Mouse (Mus musculus): ENCODE results near the gene Comp. TPM values are rescaled to one million over a fixed set of nuclear protein-coding genes. Genes with fewer than 3 reads are reported as not detected.

Comp gene
- polyA plus RNA-seq, 1 experiment from 2014 or later, result 2.8 TPM

DNA sequence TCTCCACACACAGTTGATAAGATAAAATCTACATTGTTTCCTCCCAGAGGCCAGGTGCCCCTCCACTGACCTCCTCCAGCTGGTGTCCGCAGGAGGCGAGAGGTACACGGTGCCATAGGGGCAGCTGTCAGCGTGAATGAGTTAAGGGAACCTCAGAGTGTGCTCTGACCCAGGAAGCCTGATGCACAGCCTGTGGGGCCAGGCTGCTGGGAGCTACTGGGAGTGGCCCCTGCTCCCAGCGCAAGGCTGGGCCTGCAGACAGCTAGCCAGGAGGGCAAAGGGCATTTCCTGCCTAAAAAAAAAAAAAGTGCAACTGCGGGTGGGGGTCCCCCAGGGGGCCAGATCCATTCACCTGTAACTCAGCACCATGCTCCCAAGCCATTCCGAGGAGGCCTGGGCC is 31.8 kb downstream of the Comp start:
- peaks cover 4% of the 10 kb centered on the region; the same call in 1 of the 2 replicates for H3K36me3 ChIP-seq
- H3K9ac ChIP-seq, result no peak overlapping the region
- no peak overlapping the region for H3K4me3 ChIP-seq
- no peaks in the 10 kb centered on the region for H3K27me3 ChIP-seq
- peaks cover 46% of the 10 kb centered on the region for H3K4me1 ChIP-seq (replicated peaks)
- H3K4me2 ChIP-seq, result no peak overlapping the region
- no peaks in the 10 kb centered on the region for H3K9me3 ChIP-seq (replicated peaks)
- no peak overlapping the region for H3K27ac ChIP-seq
- no peak for ATAC-seq (replicated peaks; ENCODE audit: insufficient number of reproducible peaks, insufficient read depth, low FRiP score, low read depth)
- WGBS, result 62% methylated on average over 7 of the region's 7 CpGs

- ATAC-seq (replicated peaks; ENCODE audit: insufficient number of reproducible peaks, insufficient read depth, low FRiP score, low read depth), result 0 out of 2 replicates have a peak, but pooled peaks have one; percentile 36
- Histone ChIP-seq H3K9me3 (replicated peaks) (no peaks in the 10 kb centered on the region), H3K4me3 (no peak overlapping the region), H3K36me3 (peaks cover 4% of the 10 kb centered on the region; the same call in 1 of the 2 replicates), H3K4me1 (replicated peaks) (peaks cover 50% of the 10 kb centered on the region), H3K9ac (0 out of 2 replicates have a peak overlapping the region, but pooled peaks have one; percentile 1), H3K27me3 (no peaks in the 10 kb centered on the region), H3K4me2 (no peak overlapping the region), H3K27ac (peak overlapping the region; percentile 46)
- 64% methylated on average over 11 of the region's 11 CpGs for WGBS
Measured at GRCm38 (mm10) chr8:70406427-70407069, 33.2 kb downstream of the Comp start.

DNA sequence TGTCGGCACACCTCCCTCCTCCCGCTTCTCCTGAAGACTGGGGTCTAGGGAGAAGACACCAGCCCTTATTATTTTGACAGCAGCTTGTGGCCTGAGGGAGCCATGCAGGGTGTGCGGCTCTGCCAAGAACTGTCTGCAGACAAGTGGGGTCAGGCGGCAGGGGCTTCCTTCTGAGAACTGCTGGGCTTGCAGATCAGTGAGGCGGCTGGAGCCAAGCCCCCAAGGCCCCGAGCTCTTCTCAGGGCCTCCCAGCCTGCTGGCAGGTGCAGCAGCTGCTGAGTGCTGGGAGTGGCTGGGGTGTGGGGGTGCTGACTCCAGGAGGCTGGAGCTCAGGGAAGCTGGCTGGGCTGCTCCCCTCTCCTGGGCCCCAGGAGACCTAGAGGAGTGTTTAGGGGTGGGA is 34.9 kb downstream of the Comp start:
- Histone ChIP-seq H3K9me3 (replicated peaks) (no peaks in the 10 kb centered on the region), H3K36me3 (peaks cover 4% of the 10 kb centered on the region; the same call in 1 of the 2 replicates), H3K4me1 (replicated peaks) (peaks cover 50% of the 10 kb centered on the region), H3K4me3 (no peak overlapping the region), H3K9ac (peak overlapping the region; percentile 29; the same call in 1 of the 2 replicates), H3K4me2 (peak overlapping the region; percentile 20; the same call in 1 of the 2 replicates), H3K27me3 (no peaks in the 10 kb centered on the region), H3K27ac (peak overlapping the region; percentile 53)
- 39% methylated on average over 6 of the region's 6 CpGs for WGBS
- peak; percentile 63; the same call in 1 of the 2 replicates for ATAC-seq (replicated peaks; ENCODE audit: insufficient number of reproducible peaks, insufficient read depth, low FRiP score, low read depth)

- ATAC-seq (replicated peaks; ENCODE audit: insufficient number of reproducible peaks, insufficient read depth, low FRiP score, low read depth), result no peak
- H3K4me3 ChIP-seq, result no peak overlapping the region
- H3K36me3 ChIP-seq, result peaks cover 4% of the 10 kb centered on the region; the same call in 1 of the 2 replicates
- no peak overlapping the region for H3K4me2 ChIP-seq
- H3K4me1 ChIP-seq (replicated peaks), result peaks cover 50% of the 10 kb centered on the region
- no peaks in the 10 kb centered on the region for H3K9me3 ChIP-seq (replicated peaks)
- no peaks in the 10 kb centered on the region for H3K27me3 ChIP-seq
- 81% methylated on average over 10 of the region's 10 CpGs for WGBS
- H3K9ac ChIP-seq, result peak overlapping the region; percentile 29; the same call in 1 of the 2 replicates
- H3K27ac ChIP-seq, result peak overlapping the region; percentile 53; the same call in 1 of the 2 replicates
Measured at GRCm38 (mm10) chr8:70409019-70409418, 35.7 kb downstream of the Comp start.

DNA sequence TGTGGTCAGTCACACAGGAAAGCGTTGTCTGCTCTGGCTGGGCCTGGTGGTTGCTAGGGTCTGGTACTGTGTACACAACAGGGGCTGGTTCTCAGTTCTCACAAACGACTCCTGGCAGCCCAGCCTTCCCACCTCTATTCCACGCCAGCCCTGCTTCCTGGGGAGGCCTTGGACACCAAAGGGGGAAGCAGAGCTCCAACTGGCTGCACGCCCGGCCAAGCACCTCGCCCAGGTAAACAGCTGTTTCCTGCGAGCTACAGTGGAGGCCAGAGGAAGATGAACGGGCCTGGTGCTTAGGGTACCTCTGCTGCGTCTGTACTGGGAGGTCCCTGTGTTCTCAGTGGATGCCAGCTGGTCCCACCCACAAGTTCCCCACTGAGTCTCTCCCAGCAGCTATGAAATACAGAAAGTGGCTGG is 36.1 kb downstream of the Comp start:
- H3K27me3 ChIP-seq, result no peaks in the 10 kb centered on the region
- H3K27ac ChIP-seq, result peak overlapping the region; percentile 53; the same call in 1 of the 2 replicates
- no peak overlapping the region for H3K9ac ChIP-seq
- ATAC-seq (replicated peaks; ENCODE audit: insufficient number of reproducible peaks, insufficient read depth, low FRiP score, low read depth), result no peak
- peaks cover 50% of the 10 kb centered on the region for H3K4me1 ChIP-seq (replicated peaks)
- WGBS, result 55% methylated on average over 9 of the region's 9 CpGs
- H3K36me3 ChIP-seq, result peaks cover under 1% of the 10 kb centered on the region; the same call in 1 of the 2 replicates
- H3K4me2 ChIP-seq, result no peak overlapping the region
- H3K9me3 ChIP-seq (replicated peaks), result no peaks in the 10 kb centered on the region
- no peak overlapping the region for H3K4me3 ChIP-seq

- WGBS, result 86% methylated on average over 5 of the region's 5 CpGs
- no peak overlapping the region for H3K9ac ChIP-seq
- no peak overlapping the region for H3K4me2 ChIP-seq
- ATAC-seq (replicated peaks; ENCODE audit: insufficient number of reproducible peaks, insufficient read depth, low FRiP score, low read depth), result no peak
- H3K4me3 ChIP-seq, result no peak overlapping the region
- H3K27me3 ChIP-seq, result no peaks in the 10 kb centered on the region
- H3K36me3 ChIP-seq, result no peaks in the 10 kb centered on the region
- H3K9me3 ChIP-seq (replicated peaks), result no peaks in the 10 kb centered on the region
- peaks cover 45% of the 10 kb centered on the region for H3K4me1 ChIP-seq (replicated peaks)
- no peak overlapping the region for H3K27ac ChIP-seq
Measured at GRCm38 (mm10) chr8:70410281-70410680, 36.9 kb downstream of the Comp start.

GRCm38 (mm10) chr8:70414310-70414946 is 41.1 kb downstream of the Comp start:
- Histone ChIP-seq H3K36me3 (no peaks in the 10 kb centered on the region), H3K9me3 (replicated peaks) (no peaks in the 10 kb centered on the region), H3K27me3 (no peaks in the 10 kb centered on the region), H3K4me3 (no peak overlapping the region), H3K4me1 (replicated peaks) (peaks cover 40% of the 10 kb centered on the region), H3K27ac (no peak overlapping the region), H3K4me2 (no peak overlapping the region), H3K9ac (no peak overlapping the region)
- WGBS, result 81% methylated on average over 6 of the region's 6 CpGs
- no peak for ATAC-seq (replicated peaks; ENCODE audit: insufficient number of reproducible peaks, insufficient read depth, low FRiP score, low read depth)

GRCm38 (mm10) chr8:70415540-70416451 is 42.4 kb downstream of the Comp start:
- Histone ChIP-seq H3K9ac (no peak overlapping the region), H3K9me3 (replicated peaks) (no peaks in the 10 kb centered on the region), H3K27me3 (no peaks in the 10 kb centered on the region), H3K36me3 (no peaks in the 10 kb centered on the region), H3K27ac (no peak overlapping the region), H3K4me3 (no peak overlapping the region), H3K4me2 (no peak overlapping the region), H3K4me1 (replicated peaks) (peaks cover 47% of the 10 kb centered on the region)
- WGBS, result 78% methylated on average over 8 of the region's 8 CpGs
- 0 out of 2 replicates have a peak, but pooled peaks have one; percentile 29 for ATAC-seq (replicated peaks; ENCODE audit: insufficient number of reproducible peaks, insufficient read depth, low FRiP score, low read depth)

GRCm38 (mm10) chr8:70416941-70417340 is 43.6 kb downstream of the Comp start:
- no peak for ATAC-seq (replicated peaks; ENCODE audit: insufficient number of reproducible peaks, insufficient read depth, low FRiP score, low read depth)
- Histone ChIP-seq H3K9ac (no peak overlapping the region), H3K27me3 (no peaks in the 10 kb centered on the region), H3K27ac (no peak overlapping the region), H3K4me3 (no peak overlapping the region), H3K36me3 (no peaks in the 10 kb centered on the region), H3K9me3 (replicated peaks) (no peaks in the 10 kb centered on the region), H3K4me1 (replicated peaks) (peaks cover 50% of the 10 kb centered on the region), H3K4me2 (no peak overlapping the region)
- 57% methylated on average over 6 of the region's 6 CpGs for whole genome bisulfite sequencing

DNA sequence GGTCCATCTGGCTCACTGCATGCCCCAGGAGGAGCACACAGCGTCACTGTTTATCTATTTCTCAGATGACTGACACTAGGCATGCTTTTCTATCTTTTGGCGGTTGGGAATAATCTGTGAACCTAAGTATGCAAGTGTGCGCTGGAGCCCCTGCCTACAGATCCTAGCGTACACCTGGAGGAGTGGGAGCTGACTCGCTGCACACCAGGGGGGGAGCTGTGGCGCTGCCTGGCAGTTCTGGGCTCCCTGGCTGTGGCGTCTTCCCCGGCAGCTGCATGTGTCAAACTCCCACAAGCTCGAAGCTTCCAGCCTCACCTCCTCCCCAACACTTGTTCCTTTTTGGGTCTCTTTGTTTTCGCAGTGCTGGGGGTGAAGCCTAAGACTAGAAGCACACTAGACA is 44.6 kb downstream of the Comp start:
- Histone ChIP-seq H3K9ac (no peak overlapping the region), H3K36me3 (no peaks in the 10 kb centered on the region), H3K4me2 (no peak overlapping the region), H3K4me1 (replicated peaks) (peaks cover 50% of the 10 kb centered on the region), H3K4me3 (no peak overlapping the region), H3K27ac (no peak overlapping the region), H3K27me3 (no peaks in the 10 kb centered on the region), H3K9me3 (replicated peaks) (no peaks in the 10 kb centered on the region)
- 47% methylated on average over 10 of the region's 10 CpGs for WGBS
- ATAC-seq (replicated peaks; ENCODE audit: insufficient number of reproducible peaks, insufficient read depth, low FRiP score, low read depth), result no peak

GRCm38 (mm10) chr8:70418954-70419353 is 45.6 kb downstream of the Comp start:
- Histone ChIP-seq H3K27me3 (no peaks in the 10 kb centered on the region), H3K4me1 (replicated peaks) (peaks cover 50% of the 10 kb centered on the region), H3K36me3 (no peaks in the 10 kb centered on the region), H3K9ac (no peak overlapping the region), H3K27ac (peak overlapping the region; percentile 53), H3K4me2 (peak overlapping the region; percentile 1; the same call in 1 of the 2 replicates), H3K9me3 (replicated peaks) (no peaks in the 10 kb centered on the region), H3K4me3 (no peak overlapping the region)
- 33% methylated on average over 14 of the region's 14 CpGs for WGBS
- peak; percentile 48; the same call in 1 of the 2 replicates for ATAC-seq (replicated peaks; ENCODE audit: insufficient number of reproducible peaks, insufficient read depth, low FRiP score, low read depth)

Measured in heart, embryonic 15.5 days (tissue).